Mouse (Mus musculus) heart, postnatal 0 days (tissue): ENCODE measurements at regions not wholly inside any gene's neighbourhood (a gene's known extent, or its start where the extent isn't known, plus 50 kb on each side); places are given as distances from the start of the nearest gene placed in this dataset.

Experiments
- CTCF ChIP-seq: IDR thresholded peaks from 2 replicates; pipeline ENCODE4 v1.5.1; 2016; ENCODE audit warnings: antibody characterized with exemption, control low read depth, low read depth
- EP300 ChIP-seq: IDR thresholded peaks from 2 replicates; pipeline ENCODE4 v1.6.1; 2016; ENCODE audit warnings: antibody characterized with exemption, low read depth

DNA sequence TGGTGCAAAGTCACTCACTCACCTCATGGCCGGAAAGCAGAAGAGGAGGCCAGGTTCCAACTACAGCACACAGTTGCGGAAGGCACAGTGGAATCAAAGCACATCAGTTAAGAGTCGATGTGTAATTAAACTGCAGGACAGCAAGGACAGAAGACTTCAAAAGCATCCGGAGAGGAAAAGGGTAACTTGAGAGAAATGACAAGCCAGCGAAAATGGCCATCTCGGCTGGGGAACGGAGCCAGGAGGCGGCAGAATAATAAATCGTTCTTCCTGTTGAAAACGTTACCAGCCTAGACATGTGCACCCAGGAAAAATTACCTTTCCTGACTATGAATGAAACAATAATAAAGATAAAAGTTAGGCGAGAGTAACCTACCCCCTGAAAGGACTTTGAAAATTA is 56.2 kb upstream of the Zdhhc17 start:
- TF ChIP-seq CTCF: no peak
- no peak for TF ChIP-seq EP300
